Comparison of ENCODE assay signal across 9 mouse cellular contexts in the genomic region with DNA sequence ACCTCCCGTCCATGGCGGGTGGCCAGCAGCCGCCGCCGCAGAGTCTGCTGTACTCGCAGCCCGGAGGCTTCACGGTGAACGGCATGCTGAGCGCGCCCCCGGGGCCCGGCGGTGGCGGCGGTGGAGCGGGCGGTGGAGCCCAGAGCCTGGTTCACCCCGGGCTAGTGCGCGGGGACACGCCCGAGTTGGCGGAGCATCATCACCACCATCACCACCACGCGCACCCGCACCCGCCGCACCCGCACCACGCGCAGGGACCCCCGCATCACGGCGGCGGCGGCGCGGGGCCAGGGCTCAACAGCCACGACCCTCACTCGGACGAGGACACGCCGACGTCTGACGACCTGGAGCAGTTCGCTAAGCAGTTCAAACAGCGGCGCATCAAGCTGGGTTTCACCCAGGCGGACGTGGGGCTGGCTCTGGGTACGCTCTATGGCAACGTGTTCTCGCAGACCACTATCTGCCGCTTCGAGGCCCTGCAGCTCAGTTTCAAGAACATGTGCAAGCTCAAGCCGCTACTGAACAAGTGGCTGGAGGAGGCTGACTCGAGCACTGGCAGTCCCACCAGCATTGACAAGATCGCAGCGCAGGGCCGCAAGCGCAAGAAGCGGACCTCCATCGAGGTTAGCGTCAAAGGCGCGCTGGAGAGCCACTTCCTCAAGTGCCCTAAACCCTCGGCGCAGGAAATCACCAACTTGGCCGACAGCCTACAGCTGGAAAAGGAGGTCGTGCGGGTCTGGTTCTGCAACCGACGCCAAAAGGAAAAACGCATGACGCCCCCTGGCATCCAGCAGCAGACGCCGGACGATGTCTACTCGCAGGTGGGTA. TPM values are rescaled to one million over a fixed set of nuclear protein-coding genes. Genes with fewer than 3 reads are reported as not detected.
A peak's percentile ranks its signal among the peaks of the same experiment; 100 is the strongest.
DNase-seq lines count a peak whose midpoint lies in the region; ATAC-seq and TF ChIP-seq lines count a peak whose summit lies in the region.
"Had no signal": no experiment of that assay in that cellular context is flagged by ENCODE, and none has a peak within 500 bp of the region (broad histone marks: within the 10 kb centered on the region; RNA-seq: fewer than 3 reads in every experiment).

No protein-coding gene starts in this region.

- no peaks in the 10 kb centered on the region for H3K9me3 ChIP-seq in lung, embryonic 14.5 days (ENCODE audit: low read depth, low read length)
- H3K9me3 ChIP-seq in hindbrain, embryonic 11.5 days (ENCODE audit: control insufficient read depth, low read length): no peaks in the 10 kb centered on the region
- no peaks in the 10 kb centered on the region for H3K9me3 ChIP-seq in limb, embryonic 12.5 days

- H3K27me3 ChIP-seq in lung, embryonic 14.5 days (ENCODE audit: insufficient read depth, low read length): peaks cover 88% of the 10 kb centered on the region
- H3K27me3 ChIP-seq in hindbrain, embryonic 11.5 days (ENCODE audit: control insufficient read depth, insufficient read depth, low read length): no peaks in the 10 kb centered on the region; the same call in 1 of the 2 replicates
- H3K27me3 ChIP-seq in limb, embryonic 12.5 days: peaks cover 86% of the 10 kb centered on the region

- no peak for TF ChIP-seq CTCF in lung, embryonic 14.5 days (IDR thresholded peaks at IDR 0.05; ENCODE audit: low read depth)

- under 1% methylated on average over 80 of the region's 80 CpGs for WGBS in lung, embryonic 14.5 days
- under 1% methylated on average over 70 of the region's 80 CpGs for WGBS in hindbrain, embryonic 11.5 days
- under 1% methylated on average over 76 of the region's 80 CpGs for WGBS in limb, embryonic 12.5 days

- no peaks in the 10 kb centered on the region for H3K36me3 ChIP-seq in lung, embryonic 14.5 days (ENCODE audit: insufficient read depth)
- peaks cover 8% of the 10 kb centered on the region for H3K36me3 ChIP-seq in hindbrain, embryonic 11.5 days (ENCODE audit: control insufficient read depth, insufficient read depth, low read length)
- H3K36me3 ChIP-seq in limb, embryonic 12.5 days: no peaks in the 10 kb centered on the region

- no peak for ATAC-seq in lung, embryonic 14.5 days (ENCODE audit: insufficient read depth)
- no peak for ATAC-seq in hindbrain, embryonic 11.5 days (ENCODE audit: low FRiP score)
- no peak for ATAC-seq in limb, embryonic 12.5 days (ENCODE audit: insufficient number of reproducible peaks, insufficient read depth, low FRiP score, low TSS enrichment, low read depth)

- H3K27ac ChIP-seq in lung, embryonic 14.5 days (ENCODE audit: low read depth): no peak overlapping the region
- peak overlapping the region; percentile 100 for H3K27ac ChIP-seq in hindbrain, embryonic 11.5 days (ENCODE audit: low read depth, low read length)
- H3K27ac ChIP-seq in limb, embryonic 12.5 days: no peak overlapping the region

- peak overlapping the region; percentile 84 for H3K4me2 ChIP-seq in lung, embryonic 14.5 days
- peak overlapping the region; percentile 70 for H3K4me2 ChIP-seq in hindbrain, embryonic 11.5 days (replicated peaks; ENCODE audit: low read depth, low read length)
- peak overlapping the region; percentile 79 for H3K4me2 ChIP-seq in limb, embryonic 12.5 days

- H3K4me1 ChIP-seq in lung, embryonic 14.5 days (ENCODE audit: insufficient read depth): 0 out of 2 replicates have a peak, but pooled peaks cover 3% of the 10 kb centered on the region
- 0 out of 2 replicates have a peak, but pooled peaks cover under 1% of the 10 kb centered on the region for H3K4me1 ChIP-seq in hindbrain, embryonic 11.5 days (replicated peaks; ENCODE audit: control insufficient read depth, insufficient read depth, low read length)
- peaks cover 39% of the 10 kb centered on the region for H3K4me1 ChIP-seq in limb, embryonic 12.5 days (replicated peaks)

- peak; percentile 65 for DNase-seq in lung, embryonic 14.5 days
- DNase-seq in lung, postnatal 25 days (ENCODE audit: low spot score): no peak
- peak; percentile 67 for DNase-seq in embryo, embryonic 11 days
- peak; percentile 76 for DNase-seq in hindbrain, embryonic 11.5 days (ENCODE audit: low spot score)
- peak; percentile 56 for DNase-seq in right cerebral cortex, postnatal 4 days
- DNase-seq in T-cell, adult 2 months (ENCODE audit: low spot score): no peak
- DNase-seq in frontal cortex, adult 2 months (ENCODE audit: extremely low spot score in 1 of 2, low spot score in 1 of 2): no peak

- peak overlapping the region; percentile 48 for H3K4me3 ChIP-seq in lung, embryonic 14.5 days (ENCODE audit: low read depth, low read length)
- peak overlapping the region; percentile 99 for H3K4me3 ChIP-seq in hindbrain, embryonic 11.5 days (ENCODE audit: low read depth, low read length)
- H3K4me3 ChIP-seq in limb, embryonic 12.5 days (replicated peaks): peak overlapping the region; percentile 52

- H3K9ac ChIP-seq in lung, embryonic 14.5 days: peak overlapping the region; percentile 48; the same call in 1 of the 2 replicates
- H3K9ac ChIP-seq in hindbrain, embryonic 11.5 days (ENCODE audit: low read depth, low read length): peak overlapping the region; percentile 99
- 0 out of 2 replicates have a peak overlapping the region, but pooled peaks have one; percentile 37 for H3K9ac ChIP-seq in limb, embryonic 12.5 days (replicated peaks)

RNA-seq across cellular contexts. Expression of gene Pou3f3, which starts 2.4 kb away (rescaled TPM):
- polyA plus RNA-seq in lung, embryonic 14.5 days (2014; fragmentation: Nextera tagmentation; extraction: Ambion mirVana): 0.34 and 0.49 TPM in 2 replicates
- polyA plus RNA-seq in hindbrain, embryonic 11.5 days (2014; fragmentation: Nextera tagmentation; extraction: Ambion mirVana): 20.7 and 22.3 TPM in 2 replicates
- polyA plus RNA-seq in limb, embryonic 12.5 days (2016; fragmentation: Nextera tagmentation; extraction: Ambion mirVana): 0.50 and 0.93 TPM in 2 replicates
- 29.7 and 31.7 TPM in 2 replicates for polyA plus RNA-seq in frontal cortex, adult 2 months (2012; rRNA removed)
- polyA plus RNA-seq: large intestine, adult 2 months had no signal

Comparison
In these comparisons a context has a peak if more than half of its experiments do, and no peak if none do; other contexts are left out.
1. DNase-seq: peak in lung, embryonic 14.5 days (single experiment), embryo, embryonic 11 days (single experiment), hindbrain, embryonic 11.5 days (single experiment) and right cerebral cortex, postnatal 4 days (single experiment); none in lung, postnatal 25 days (single experiment), T-cell, adult 2 months (single experiment) and frontal cortex, adult 2 months (0 of 2).
2. H3K4me3 ChIP-seq: peak in every context shown above with its lines; median percentile 99 in hindbrain, embryonic 11.5 days; 52 in limb, embryonic 12.5 days; 48 in lung, embryonic 14.5 days.
3. H3K9ac ChIP-seq: peak in every context shown above with its lines; median percentile 99 in hindbrain, embryonic 11.5 days; 48 in lung, embryonic 14.5 days; 37 in limb, embryonic 12.5 days.
4. RNA of gene Pou3f3, which starts 2.4 kb away (polyA plus RNA-seq): 29.7 to 31.7 TPM in frontal cortex, adult 2 months and 20.7 to 22.3 TPM in hindbrain, embryonic 11.5 days; 0.50 to 0.93 TPM in limb, embryonic 12.5 days and 0.34 to 0.49 TPM in lung, embryonic 14.5 days; every median in the first group is over 10 times any median in the second.
5. Peak in every context shown above with its lines, with median percentiles within 50 percentile points of each other: H3K4me2 ChIP-seq.